Mouse (Mus musculus) liver, adult (tissue): Measurements from ENCODE around the gene Ankub1.

Experiments
- GATA4 ChIP-seq: IDR thresholded peaks from 2 replicates; pipeline ENCODE4 v1.6.1; 2014; ENCODE audit warnings: mild to moderate bottlenecking, low read length; ENCODE audit not compliant: insufficient replicate concordance

The Ankub1 gene

GRCm38 (mm10) chr3:57663731-57664130 lies 28.9 kb downstream of the Ankub1 start:
- TF ChIP-seq GATA4 = no peak

GRCm38 (mm10) chr3:57658608-57659007 lies 34.0 kb downstream of the Ankub1 start:
- TF ChIP-seq GATA4 = no peak

DNA sequence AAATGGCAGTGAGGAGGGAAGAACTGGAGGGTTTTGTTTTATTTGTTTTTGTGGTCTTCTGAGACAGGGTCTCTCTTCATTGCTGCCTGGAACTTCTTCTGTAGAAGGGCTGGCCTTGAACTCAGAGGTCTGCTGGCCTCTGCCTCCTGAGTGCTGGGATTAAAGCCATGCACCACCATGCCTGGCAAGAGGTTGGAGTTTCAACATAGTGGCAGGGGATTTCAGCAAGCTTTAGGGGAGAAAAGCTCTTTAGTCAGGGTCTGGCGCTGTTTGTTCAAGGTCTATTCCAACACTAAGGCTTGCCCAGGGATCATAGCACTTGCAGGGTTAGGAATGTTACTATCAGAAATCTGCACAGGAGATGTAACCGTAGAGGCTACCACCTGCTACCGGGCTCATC lies 39.0 kb downstream of the Ankub1 start:
- TF ChIP-seq GATA4 = no peak

- no peak for TF ChIP-seq GATA4
Measured at GRCm38 (mm10) chr3:57652485-57652884, 40.1 kb downstream of the Ankub1 start.

DNA sequence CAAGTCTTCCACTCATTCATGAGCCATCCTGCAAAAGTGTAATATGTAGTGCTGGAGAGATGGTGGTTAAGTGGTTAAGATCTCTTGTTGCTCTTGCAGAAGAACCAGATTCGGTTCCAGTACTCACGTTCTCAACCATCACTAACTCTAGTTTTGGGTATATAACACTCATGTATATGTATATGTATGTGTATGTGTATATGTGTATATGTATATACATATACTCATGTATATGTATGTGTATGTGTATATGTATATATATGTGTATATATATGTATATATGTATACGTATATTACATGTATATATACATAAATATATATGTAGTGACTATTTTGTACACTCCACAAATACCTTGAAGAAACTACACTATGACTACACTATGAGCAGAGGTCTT lies 40.7 kb downstream of the Ankub1 start:
- no peak for TF ChIP-seq GATA4

- TF ChIP-seq GATA4 = no peak; the same call in 1 of the 2 replicates
Measured at GRCm38 (mm10) chr3:57651231-57651864, 41.3 kb downstream of the Ankub1 start, which contains the start of gene Commd2. Gene Commd2 (minus strand): TSS chr3:57651715.

GRCm38 (mm10) chr3:57643191-57643590 lies 49.4 kb downstream of the Ankub1 start:
- no peak for TF ChIP-seq GATA4

DNA sequence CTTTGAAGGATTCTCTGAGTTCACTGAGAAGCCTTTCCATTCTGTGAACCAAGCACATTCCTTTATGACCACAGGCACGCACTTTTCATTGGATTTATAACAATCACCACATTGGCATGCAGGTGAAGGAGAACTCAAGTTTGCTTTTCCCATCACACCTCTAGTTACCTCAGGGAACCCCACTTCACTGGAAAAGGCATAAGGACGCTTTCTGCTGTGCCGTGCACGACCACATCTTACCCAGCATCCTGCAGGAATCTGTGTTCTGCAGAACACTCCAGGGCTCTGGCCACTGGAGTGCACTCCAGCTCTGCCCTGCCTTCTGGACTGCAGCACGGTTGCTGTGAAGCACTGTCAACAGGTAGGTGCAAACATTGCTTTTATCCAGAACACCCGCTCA lies 55.0 kb downstream of the Ankub1 start:
- no peak for TF ChIP-seq GATA4

DNA sequence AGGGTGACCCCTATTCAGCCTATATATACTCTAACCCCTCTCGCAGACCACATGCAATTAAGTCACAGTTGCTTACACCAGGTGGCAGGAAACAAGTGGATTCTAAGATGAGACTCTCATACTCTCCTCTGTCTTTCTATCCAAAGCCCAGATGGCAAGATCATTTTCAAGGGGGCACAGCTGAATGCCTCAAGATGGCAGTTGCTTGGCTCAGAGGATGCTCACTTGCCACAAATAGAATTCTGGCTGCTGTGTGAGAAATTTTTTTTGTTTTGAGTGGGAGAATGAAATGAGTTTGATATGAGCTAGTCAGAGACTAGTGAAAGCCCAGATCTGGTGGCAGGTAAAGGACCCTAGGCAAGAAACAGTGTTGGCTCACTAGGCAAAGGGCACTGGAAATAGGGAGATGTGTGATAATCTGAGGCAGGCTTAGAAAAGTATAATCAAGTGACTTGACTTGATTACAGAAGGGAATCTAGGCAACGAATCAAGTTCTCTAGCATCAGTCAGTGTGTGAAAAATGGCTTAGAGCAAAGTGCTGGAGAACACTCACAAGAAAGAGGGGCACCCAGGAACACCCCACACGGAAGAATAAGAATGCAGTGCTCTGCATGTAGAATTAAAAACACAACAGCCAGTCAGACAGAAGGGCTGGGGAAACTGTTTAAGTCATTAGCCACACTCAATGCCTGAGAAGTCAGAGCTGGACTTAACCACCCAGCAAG lies 57.7 kb downstream of the Ankub1 start:
- TF ChIP-seq GATA4 = no peak

DNA sequence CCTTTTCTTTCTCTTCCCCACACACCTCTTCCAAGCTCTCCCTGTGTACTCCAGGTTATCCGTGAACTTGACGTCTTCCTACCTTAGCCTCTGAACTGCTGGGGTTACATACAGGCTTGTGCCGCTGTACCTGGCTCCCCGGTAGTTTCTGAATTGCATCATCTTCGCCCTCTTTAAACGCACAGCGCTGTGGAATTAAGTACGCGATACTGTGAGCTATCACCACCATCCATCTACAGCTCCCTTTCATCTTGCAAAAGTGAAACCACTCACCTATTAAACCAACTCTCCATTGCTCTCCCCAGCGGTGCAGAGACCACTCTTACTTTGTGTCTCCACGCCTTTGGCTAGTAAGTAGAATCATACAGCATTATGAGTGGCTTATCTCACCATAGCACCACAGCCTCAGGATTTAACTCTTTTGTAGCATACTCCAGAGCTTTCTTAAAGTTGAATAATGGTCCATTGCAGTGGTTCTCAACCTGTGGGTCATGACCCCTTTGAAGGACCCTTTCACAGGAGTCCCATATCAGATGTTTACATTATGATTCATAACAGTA lies 65.6 kb downstream of the Ankub1 start:
- TF ChIP-seq GATA4 = no peak

DNA sequence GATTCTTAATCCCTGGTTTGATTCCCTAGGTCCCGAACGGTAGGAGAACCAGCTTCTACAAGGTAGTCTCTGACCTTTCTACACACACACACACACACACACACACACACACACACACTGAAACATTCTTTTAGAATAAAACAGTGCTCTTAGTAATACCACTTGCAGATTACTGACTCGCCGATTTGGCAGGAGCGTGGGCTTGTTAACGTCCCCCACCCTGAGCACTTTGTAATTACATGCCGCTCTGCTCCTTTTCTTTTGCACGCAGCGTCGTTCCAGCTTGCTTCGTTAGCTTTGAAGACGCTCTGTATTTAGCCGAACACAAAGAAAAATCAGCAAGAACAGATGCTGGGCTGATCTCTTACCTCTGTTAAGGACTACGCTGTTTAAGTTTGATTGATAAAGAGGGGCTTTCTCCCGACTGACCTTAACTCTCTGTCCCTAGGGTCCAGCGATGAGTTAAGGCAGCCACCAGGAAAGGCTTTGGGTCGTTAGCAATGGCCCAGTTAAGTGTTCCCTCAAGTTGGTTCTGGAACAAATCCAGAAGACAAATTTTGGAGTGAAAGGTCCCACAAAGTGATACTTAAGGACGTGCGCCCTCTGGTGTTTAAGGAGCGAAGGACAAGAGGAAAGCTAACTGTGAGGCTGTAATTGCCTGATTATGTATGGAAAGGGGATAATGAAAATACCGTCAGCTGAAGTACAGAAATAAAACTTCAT lies 67.2 kb downstream of the Ankub1 start:
- no peak for TF ChIP-seq GATA4

- TF ChIP-seq GATA4 = no peak
Measured at GRCm38 (mm10) chr3:57619718-57620117, 72.9 kb downstream of the Ankub1 start.

DNA sequence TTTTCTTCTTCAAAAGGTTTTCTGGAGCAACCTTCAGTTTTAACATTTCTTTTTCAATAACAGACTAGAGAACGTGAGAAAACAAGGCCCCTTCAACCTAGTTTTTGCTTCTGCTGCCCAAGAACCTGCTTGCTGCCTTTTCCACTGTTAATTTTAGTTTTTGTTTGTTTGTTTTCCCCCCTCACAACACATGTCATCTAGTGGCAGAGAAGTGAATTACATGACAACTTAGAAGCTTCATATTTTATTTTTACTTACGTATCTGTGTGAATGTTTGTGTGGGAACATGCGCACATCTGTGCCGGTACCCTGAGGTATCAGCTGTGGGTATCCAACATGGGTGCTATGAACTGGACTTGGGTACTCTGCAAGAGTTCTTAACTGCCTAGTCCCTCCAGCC lies 76.9 kb downstream of the Ankub1 start:
- no peak for TF ChIP-seq GATA4

DNA sequence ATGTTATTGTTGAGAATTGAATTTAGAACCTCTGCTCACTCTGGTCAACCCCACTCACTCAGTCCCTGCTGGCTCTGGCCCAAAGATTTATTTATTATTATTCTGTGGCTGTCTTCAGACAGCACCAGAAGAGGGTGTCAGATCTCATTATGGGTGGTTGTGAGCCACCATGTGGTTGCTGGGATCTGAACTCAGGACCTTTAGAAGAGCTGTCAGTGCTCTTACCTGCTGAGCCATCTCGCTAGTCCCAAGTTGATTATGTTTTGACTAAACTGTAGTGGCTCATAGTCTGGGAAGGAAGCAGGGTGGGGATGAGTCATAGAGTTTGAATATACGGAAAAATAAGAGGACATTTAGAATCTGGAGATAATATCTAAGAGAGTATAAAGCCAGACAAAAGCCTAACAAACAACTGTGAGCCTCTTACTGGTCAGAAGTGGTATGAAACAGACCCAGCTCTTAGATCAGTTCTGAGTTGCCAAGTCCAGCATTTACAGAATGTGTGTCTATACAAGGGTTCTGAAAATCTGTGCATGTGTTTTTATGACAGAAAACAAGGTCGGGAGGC lies 80.1 kb downstream of the Ankub1 start:
- TF ChIP-seq GATA4 = no peak

DNA sequence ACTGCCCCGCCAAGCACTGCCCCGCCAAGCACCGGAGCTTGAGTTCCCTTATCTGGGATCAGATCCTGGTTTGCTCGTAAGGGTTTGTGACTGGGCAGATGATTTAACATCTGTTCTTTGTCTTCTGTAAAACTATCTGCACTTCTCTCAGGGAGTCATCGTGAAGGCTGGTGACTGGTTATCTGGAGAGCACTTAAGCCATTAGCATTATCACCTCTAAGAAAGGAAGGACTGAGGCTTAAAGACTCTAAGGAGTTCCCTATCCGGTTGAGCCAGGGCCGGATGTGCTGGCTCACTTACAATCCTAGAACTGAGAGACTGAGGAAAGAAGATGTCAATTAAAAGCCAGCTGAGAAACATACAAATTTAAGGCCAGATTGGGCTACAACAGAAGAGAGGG lies 80.8 kb downstream of the Ankub1 start:
- TF ChIP-seq GATA4 = no peak
